Mouse (Mus musculus) testis, adult 2 months (tissue): ENCODE data around the gene Ttn.

Experiments used
- CTCF ChIP-seq: fragments of 200-500 bp; IDR thresholded peaks from 2 replicates; pipeline ENCODE4 v1.5.1; 2012; ENCODE audit warnings: low read depth, mild to moderate bottlenecking, inconsistent platforms, low read length, moderate library complexity; ENCODE audit not compliant: control insufficient read depth, insufficient read depth, insufficient replicate concordance
- POLR2A ChIP-seq: fragments of 200-500 bp; IDR thresholded peaks from 2 replicates; pipeline ENCODE4 v1.6.1; 2012; ENCODE audit warnings: low read depth, mild to moderate bottlenecking, inconsistent platforms, low read length, moderate library complexity; ENCODE audit not compliant: control insufficient read depth

- TF ChIP-seq POLR2A (no peak), CTCF (no peak)
These were observed 82.5 kb downstream of the Ttn start for GRCm38 (mm10) chr2:76899886-76900285.
